Mouse (Mus musculus): ENCODE measurements at regions not wholly inside any gene's neighbourhood (a gene's known extent, or its start where the extent isn't known, plus 50 kb on each side); places are given as distances from the start of the nearest gene placed in this dataset.

- no peak for TF ChIP-seq CTCF (IDR thresholded peaks at IDR 0.05; ENCODE audit: low read depth)
- no peak for TF ChIP-seq EP300 (optimal IDR thresholded peaks at IDR 0.05)
Observed at GRCm38 (mm10) chr3:149157381-149157780, 167.0 kb upstream of the Adgrl2 start.
